Mouse (Mus musculus): ENCODE measurements at regions not wholly inside any gene's neighbourhood (a gene's known extent, or its start where the extent isn't known, plus 50 kb on each side); places are given as distances from the start of the nearest gene placed in this dataset.

- no peak for DNase-seq (ENCODE audit: low spot score)
Observed at GRCm38 (mm10) chr4:89001470-89001869, 121.5 kb upstream of the Ifne start.

GRCm38 (mm10) chr4:89000855-89001254 is 120.9 kb upstream of the Ifne start:
- DNase-seq (ENCODE audit: low spot score): no peak

DNA sequence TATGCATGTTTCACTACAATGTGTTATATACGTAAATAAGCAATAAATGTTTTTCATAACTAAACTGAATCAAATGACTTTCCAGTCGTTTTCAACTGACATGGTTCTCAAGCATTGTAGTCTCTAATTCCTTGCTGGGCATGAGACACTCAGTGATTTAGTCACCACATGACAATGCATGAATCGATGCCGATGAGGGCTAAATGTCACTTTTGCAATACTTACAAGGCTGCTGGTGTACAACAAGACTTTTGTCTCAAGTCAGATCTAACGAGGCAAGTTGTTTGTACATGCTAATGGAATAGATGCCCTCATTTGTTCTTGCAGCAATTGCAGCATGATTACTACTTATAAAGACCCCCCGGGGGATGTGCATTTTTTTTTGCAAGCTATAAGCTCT is 120.2 kb upstream of the Ifne start:
- DNase-seq (ENCODE audit: low spot score): no peak

- no peak for DNase-seq (ENCODE audit: low spot score)
Observed at GRCm38 (mm10) chr4:88998286-88998685, 118.3 kb upstream of the Ifne start.

DNA sequence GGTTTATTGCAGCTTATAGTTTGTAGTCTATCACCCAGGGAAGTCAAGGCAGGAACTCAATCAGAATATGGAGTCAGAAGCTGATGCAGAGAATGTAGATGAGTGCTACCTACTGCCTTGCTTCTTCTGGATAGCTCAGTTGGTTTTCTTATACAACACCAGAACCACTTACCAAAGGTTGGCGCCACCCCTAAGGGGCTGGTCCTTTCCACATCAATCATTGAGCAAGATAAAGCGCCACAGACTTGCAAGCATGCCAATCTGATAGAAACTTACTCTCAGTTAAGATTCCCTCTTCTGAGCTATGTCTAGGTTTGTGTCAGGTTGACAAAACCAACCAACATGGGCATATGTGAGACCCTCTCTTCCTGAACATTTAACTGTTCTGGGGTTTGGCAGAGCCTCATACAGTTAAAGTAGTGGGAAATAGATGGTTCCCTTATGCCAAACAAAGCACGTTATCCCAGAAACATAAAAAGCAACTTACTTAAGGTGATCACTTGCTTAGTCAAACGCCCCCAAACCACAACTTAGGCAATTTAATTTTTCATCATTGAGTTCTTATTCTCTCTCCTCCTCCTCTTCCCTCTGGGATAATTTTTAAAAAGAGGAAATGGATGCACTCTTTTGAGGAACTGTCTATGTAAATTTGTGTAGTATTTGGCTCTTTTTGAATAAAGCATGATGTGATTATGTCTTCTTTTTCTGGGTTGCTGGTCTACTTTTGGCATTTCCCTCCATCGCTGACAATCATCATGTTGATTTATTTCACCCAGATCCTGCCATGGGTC is 115.3 kb upstream of the Ifne start:
- no peak for DNase-seq (ENCODE audit: low spot score)

DNA sequence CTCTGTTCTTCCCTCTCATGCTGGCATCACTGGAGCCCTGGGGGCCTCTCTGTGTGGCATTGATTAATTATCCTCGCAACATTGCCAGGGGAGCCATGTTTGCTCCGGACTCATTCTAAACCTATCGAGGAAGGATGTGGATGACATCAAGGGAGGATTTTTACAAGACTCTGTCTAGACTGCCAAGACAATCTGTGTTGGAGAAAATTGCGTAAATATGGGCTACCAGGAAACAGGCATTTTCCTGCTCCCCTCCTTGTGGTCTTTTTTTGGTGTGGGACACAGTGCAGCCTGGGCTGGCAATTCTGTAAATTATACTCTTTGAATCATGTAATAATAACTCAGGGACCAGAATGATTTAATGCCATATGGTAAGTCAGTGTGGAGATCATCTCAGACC is 114.5 kb upstream of the Ifne start:
- DNase-seq (ENCODE audit: low spot score): no peak

DNA sequence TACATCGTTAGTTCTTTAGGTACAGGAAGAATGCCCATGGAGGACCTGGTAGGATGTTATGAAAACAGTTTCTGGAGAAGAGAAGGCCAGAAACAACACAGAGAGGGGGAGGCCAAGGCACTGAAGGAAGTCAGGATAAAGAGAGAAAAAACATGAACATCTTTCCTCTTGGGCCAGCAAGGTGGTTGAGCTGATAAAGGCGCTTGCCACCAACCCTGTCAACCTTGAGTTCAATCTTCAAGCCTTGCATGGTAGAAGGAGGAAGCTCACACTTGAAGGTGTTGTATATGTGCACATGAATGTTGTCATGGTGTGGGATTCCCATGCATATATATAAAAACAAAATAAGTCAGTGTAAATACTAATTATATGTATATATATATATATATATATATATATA is 112.5 kb upstream of the Ifne start:
- DNase-seq (ENCODE audit: low spot score): no peak

- no peak for DNase-seq (ENCODE audit: low spot score)
Observed at GRCm38 (mm10) chr4:88988363-88988762, 108.4 kb upstream of the Ifne start.

GRCm38 (mm10) chr4:88987103-88987502 is 107.1 kb upstream of the Ifne start:
- DNase-seq (ENCODE audit: low spot score): no peak

DNA sequence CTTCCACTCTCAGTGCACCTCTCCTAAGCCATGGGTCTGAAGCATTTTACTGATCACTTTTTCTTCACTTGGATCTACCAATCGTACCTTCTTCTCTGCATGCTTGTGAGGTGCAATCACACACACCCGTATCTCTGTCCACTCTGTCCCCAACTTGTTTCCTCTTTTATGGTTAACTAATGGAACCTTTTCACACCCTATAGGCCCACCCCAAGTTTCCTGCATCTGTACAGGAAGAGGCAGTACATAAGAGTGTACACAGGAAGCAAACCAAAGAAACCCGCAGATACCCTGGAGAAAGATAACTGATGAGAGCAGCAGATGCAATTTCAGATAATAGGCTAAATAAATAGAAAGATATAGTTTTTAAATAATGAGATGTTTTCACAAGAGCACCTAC is 102.5 kb upstream of the Ifne start:
- DNase-seq (ENCODE audit: low spot score): no peak

GRCm38 (mm10) chr4:88977099-88977888 is 97.3 kb upstream of the Ifne start:
- DNase-seq (ENCODE audit: low spot score): no peak

- no peak for DNase-seq (ENCODE audit: low spot score)
Observed at GRCm38 (mm10) chr4:88974535-88974934, 94.5 kb upstream of the Ifne start.

DNA sequence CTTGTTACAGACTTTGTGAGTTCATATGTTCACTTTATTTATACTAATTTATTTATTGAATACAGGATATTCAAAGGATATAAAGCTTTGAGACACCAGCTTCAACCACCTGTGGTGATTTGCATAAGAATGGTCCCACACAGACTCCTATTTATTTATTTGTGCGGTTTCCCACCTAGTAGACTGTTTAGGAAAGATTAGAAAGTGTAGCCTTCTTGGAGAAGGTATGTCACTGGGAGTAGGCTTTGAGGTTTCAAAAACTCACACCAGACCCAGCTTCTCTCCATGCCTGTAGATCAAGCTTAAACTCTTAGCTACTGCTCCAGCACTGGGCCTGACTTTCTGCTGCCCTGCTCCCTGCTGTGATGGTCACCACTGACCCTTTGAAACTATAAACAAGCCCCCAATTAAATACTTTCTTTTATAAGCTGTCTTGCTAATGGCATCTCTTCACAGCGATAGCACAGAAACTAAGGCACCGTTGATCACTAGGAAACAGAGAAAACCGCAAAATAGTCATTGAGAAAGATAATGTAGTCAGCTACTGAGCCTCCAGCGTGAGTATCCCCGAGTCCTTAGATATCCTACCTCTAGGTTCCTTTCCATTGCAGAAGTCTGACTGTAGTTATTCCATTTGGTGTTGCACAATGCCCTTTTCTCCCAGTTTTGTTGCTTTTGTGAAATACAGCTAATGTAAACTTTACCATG is 89.3 kb upstream of the Ifne start:
- no peak for DNase-seq (ENCODE audit: low spot score)

DNA sequence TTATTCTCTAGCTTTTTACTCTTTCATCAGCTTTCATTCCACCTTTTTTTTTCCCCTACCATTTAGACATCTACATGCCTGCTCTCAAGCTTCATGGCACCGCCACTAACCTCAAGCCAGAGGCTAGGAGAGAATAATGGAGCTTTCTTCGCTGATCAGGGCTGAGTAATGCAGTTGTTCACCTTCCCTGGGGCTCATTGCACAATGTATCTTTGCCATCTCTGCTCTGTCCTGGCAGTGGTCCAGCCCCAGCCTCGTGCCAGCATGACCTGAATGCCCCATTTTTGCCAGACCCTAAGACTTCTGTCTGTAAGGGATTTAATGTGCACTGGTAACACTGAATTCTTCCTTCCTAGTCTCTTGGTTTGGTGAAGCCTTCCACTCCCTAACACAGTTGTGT is 79.6 kb upstream of the Ifne start:
- DNase-seq (ENCODE audit: low spot score): peak; percentile 26

DNA sequence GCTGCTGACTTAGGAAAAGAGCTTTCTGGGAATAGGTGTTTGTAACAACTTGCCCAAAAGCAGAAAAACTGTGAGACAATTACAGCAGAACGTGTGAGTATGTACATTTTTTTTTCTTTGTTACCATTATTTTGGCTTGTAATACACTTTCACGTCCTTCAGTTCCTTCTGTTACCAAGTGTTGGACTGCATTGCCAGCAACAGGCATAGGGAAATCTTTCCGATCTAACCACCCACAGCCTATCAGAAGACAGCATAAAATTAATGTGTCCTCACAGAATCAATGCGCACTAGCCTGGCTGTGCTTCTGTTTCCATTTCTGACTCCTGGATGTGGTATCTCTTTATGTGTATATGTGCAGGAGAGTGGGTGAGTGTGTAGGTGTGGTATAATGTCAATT is 76.6 kb upstream of the Ifne start:
- DNase-seq (ENCODE audit: low spot score): no peak

- no peak for DNase-seq (ENCODE audit: low spot score)
Observed at GRCm38 (mm10) chr4:88956151-88956550, 76.2 kb upstream of the Ifne start.

DNA sequence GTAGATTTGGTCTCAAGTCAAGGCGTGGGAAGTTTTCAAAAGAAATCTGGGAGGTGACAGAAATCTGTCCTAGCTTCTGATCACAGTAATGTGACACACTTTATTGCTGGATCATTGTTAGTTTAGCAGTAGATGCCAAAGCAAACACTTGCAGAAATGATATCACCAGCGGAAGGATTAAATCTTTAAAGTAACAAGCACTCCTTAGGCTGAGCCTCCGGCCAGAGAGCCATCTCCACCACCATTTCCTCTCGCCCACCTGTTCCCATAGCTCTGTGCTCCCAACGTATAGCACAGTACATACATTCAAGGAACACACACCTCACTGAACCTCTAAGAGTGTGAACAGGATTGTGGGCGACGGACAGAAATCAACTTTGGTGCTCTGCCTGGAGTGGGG is 75.6 kb upstream of the Ifne start:
- DNase-seq (ENCODE audit: low spot score): peak; percentile 25

DNA sequence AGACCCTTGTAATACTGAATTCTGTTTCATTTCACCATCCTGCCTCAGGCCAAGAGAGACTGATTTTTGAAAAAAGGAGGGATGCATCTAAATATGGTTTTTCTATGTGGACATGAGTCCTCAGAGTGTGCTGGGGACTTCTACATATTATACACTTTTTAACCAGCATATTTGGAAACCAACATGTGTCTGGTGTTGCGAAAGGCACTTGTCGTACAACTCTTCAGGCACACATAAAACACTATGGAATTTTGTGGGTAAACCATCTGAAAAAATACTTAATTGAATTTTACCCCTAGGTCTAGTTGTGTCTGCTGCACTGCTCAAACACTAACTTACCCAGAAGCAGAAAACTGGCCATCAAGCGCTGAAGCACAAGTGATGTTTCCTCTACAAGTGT is 74.0 kb upstream of the Ifne start:
- no peak for DNase-seq (ENCODE audit: low spot score)

- DNase-seq (ENCODE audit: low spot score): no peak
Observed at GRCm38 (mm10) chr4:88951034-88951336, 71.0 kb upstream of the Ifne start.

DNA sequence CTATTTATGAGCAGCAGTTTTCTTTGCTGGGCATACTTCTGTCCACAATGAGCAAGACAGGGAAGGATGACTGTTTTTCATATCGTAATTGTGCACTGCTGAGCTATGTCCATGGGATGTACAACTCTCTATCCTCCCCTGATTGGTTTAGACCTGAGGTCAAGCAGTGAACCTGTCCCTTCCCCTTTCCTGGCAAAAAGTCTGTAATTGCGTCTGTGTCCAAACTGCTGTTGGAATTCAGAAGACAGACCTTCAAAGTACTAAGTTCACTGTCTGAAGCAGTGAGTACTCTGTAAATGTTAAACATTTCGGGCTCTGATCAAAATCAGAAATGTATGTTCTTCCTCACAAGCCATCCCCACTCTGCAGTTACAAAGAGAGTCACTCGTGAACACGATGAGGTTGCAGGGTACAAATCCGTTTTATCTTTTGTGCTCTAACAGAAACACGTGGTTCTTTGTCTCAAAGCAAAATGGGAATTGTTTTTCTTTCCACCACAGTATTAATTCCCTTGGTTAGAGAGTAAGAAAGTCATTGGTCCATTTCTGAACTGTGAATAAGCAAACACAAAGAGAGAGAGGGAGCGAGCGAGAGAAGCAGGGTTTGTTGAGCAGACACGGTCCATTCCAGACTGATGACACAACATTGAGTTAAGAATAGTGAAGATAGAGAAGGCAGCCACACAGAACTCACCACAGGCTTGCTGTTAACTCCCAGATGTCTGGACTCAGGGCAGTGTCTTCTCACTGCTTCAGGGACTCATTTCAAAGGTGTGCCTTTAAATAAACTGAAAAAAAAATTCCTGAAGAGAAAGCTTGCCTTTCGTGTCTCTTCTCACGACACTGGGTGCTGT is 70.4 kb upstream of the Ifne start:
- no peak for DNase-seq (ENCODE audit: low spot score)

GRCm38 (mm10) chr4:88948027-88948859 is 68.2 kb upstream of the Ifne start:
- no peak for DNase-seq (ENCODE audit: low spot score)

Data from urinary bladder, adult 2 months (tissue).